Mouse (Mus musculus) lung, embryonic 14.5 days (tissue): ENCODE measurements around the gene Mcrip2. TPM values are rescaled to one million over a fixed set of nuclear protein-coding genes. Genes with fewer than 3 reads are reported as not detected.

ENCODE experiments used
- ATAC-seq: fragments of 200-750 bp; cut with Nextera tagmentation; 2 replicates; pipeline ENCODE4 v1.8.0; 2017; ENCODE audit warnings: mild to moderate bottlenecking, moderate TSS enrichment, moderate library complexity; ENCODE audit not compliant: insufficient read depth
- DNase-seq: peaks from one replicate; pipeline ENCODE4 v3.0.0-alpha.2; 2015
- H3K27ac ChIP-seq: fragments of 300-500 bp; sonication (generic); 2 replicates; pipeline ENCODE4 v1.5.1; 2014; ENCODE audit warnings: low read depth, mild to moderate bottlenecking, moderate library complexity
- H3K27me3 ChIP-seq: fragments of 300-500 bp; sonication (generic); 2 replicates; pipeline ENCODE4 v1.6.1; 2014; ENCODE audit warnings: low read length, control low read depth; ENCODE audit not compliant: insufficient read depth
- H3K36me3 ChIP-seq: fragments of 300-500 bp; sonication (generic); 2 replicates; pipeline ENCODE4 v1.6.1; 2014; ENCODE audit warnings: control low read depth; ENCODE audit not compliant: insufficient read depth
- H3K4me1 ChIP-seq: fragments of 300-500 bp; sonication (generic); 2 replicates; pipeline ENCODE4 v1.6.1; 2014; ENCODE audit warnings: antibody characterized with exemption, control low read depth; ENCODE audit not compliant: insufficient read depth
- H3K4me2 ChIP-seq: fragments of 300-500 bp; sonication (generic); 2 replicates; pipeline ENCODE4 v1.6.1; 2014; ENCODE audit warnings: mild to moderate bottlenecking
- H3K4me3 ChIP-seq: fragments of 300-500 bp; sonication (generic); 2 replicates; pipeline ENCODE4 v1.5.1; 2014; ENCODE audit warnings: low read depth, low read length
- H3K9ac ChIP-seq: fragments of 300-500 bp; sonication (generic); 2 replicates; pipeline ENCODE4 v1.6.1; 2014
- H3K9me3 ChIP-seq: fragments of 300-500 bp; sonication (generic); 2 replicates; pipeline ENCODE4 v1.6.1; 2016; ENCODE audit warnings: low read depth, low read length, control low read depth
- CTCF ChIP-seq: IDR thresholded peaks from 2 replicates; pipeline ENCODE4 v1.5.1; 2016; ENCODE audit warnings: antibody characterized with exemption, low read depth
- WGBS: fragments of 180-500 bp; shearing (Covaris S2); extraction: QIAGEN DNeasy Blood & Tissue Kit; methylation state at CpG from one replicate; pipeline ENCODE4 v1.1.7; 2014; 5-methylcytosine and 5-hydroxymethylcytosine counted together
- microRNA-seq: library from miRNA; unstranded; fragments of <30 nt; microRNA quantifications from one replicate; pipeline ENCODE4, GENCODE M21; 2016; ENCODE audit warnings: borderline number of aligned reads
- polyA plus RNA-seq: library from polyadenylated mRNA; unstranded; fragments of >200 nt; fragmentation: Nextera tagmentation; extraction: Ambion mirVana; gene quantifications from 2 replicates; pipeline ENCODE4 v1.2.1, GENCODE M21; 2014

Mcrip2 gene
- polyA plus RNA-seq, 1 experiment from 2014 or later: 17.9 TPM

DNA sequence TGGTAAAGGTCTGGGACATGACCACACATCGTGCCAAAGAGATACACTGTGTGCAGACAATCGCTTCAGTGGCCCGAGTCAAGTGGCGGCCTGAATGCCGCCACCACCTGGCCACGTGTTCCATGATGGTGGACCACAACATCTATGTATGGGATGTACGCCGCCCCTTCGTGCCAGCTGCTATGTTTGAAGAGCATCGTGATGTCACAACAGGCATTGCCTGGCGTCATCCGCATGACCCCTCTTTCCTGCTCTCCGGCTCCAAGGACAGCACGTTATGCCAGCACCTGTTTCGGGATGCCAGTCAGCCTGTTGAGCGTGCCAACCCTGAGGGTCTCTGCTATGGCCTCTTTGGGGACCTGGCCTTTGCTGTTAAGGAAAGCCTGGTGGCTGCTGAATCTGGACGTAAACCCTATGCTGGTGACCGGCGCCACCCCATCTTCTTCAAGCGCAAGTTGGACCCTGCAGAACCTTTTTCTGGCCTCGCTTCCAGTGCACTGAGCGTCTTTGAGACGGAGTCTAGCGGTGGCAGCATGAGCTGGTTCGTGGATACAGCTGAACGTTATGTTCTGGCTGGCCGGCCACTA is 42.5 kb downstream of the Mcrip2 start:
- Histone ChIP-seq H3K36me3 (peaks cover 47% of the 10 kb centered on the region), H3K4me2 (no peak overlapping the region), H3K9me3 (no peaks in the 10 kb centered on the region), H3K4me1 (peaks cover 25% of the 10 kb centered on the region), H3K4me3 (no peak overlapping the region), H3K27me3 (no peaks in the 10 kb centered on the region), H3K9ac (no peak overlapping the region), H3K27ac (no peak overlapping the region)
- WGBS: 92% methylated on average over 27 of the region's 27 CpGs
- DNase-seq (no peak), ATAC-seq (no peak)
- no peak for TF ChIP-seq CTCF

DNA sequence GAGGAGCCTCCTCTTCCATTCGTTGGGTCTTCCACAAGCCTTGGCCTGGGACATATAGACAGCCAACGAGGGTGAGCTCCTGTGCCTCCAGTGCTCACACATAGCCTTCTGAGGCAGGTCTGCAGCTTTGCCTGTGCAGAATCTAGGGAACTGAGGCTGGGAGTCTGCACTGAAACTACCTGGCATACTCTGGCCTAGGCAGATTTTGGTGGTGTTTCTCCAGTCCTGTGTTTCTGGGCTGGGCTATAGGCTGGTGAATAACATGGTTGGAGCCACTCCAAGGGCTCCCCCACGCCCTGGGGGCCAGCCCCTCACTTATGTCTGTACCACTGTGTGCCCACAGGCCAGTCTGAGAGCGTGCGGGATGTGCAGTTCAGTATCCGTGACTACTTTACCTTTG is 43.3 kb downstream of the Mcrip2 start:
- WGBS: 80% methylated on average over 6 of the region's 6 CpGs
- peaks cover 22% of the 10 kb centered on the region for H3K4me1 ChIP-seq
- no peak for TF ChIP-seq CTCF

DNA sequence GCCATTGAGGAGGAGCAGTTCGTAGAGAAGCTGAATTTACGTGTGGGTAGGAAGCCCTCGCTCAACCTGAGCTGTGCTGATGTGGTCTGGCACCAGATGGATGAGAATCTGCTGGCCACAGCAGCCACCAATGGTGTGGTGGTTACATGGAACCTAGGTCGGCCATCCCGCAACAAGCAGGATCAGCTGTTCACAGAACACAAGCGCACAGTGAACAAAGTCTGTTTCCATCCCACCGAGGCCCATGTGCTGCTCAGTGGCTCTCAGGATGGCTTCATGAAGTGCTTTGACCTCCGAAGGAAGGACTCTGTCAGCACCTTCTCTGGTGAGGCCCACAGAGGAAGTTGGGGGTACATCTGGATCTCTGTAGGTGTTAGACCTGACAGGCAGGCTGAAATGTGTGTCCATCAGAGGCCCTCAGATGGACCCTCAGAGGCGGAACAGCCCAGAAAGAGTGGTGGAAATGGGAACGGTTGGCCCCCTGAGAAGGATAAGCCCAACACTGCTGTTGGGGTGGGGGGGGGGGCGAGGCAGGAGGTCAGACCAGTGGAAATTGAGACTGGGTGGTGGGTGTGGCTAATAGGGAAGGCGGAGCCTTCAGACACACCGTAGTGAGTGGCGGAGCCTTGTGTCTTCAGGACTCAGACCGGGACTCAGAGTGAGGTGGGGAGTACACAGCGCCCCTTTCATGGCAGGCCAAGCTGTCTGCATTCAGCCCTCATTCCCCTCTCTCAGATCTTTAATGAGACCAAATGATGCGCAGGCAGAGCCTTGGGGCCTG is 44.0 kb downstream of the Mcrip2 start:
- peak overlapping the region; percentile 74 for H3K9ac ChIP-seq
- H3K27ac ChIP-seq: no peak overlapping the region
- peak overlapping the region; percentile 67 for H3K4me3 ChIP-seq
- WGBS: 67% methylated on average over 17 of the region's 17 CpGs
- no peaks in the 10 kb centered on the region for H3K9me3 ChIP-seq
- peaks cover 9% of the 10 kb centered on the region for H3K27me3 ChIP-seq
- no peak for DNase-seq
- ATAC-seq: no peak
- no peak for TF ChIP-seq CTCF
- H3K4me1 ChIP-seq: peaks cover 18% of the 10 kb centered on the region
- peak overlapping the region; percentile 98 for H3K4me2 ChIP-seq
- H3K36me3 ChIP-seq: peaks cover 32% of the 10 kb centered on the region

More for the DNA sequence above, 43.3 kb downstream of the Mcrip2 start:
- ATAC-seq (no peak), DNase-seq (no peak)
- H3K9me3 ChIP-seq: no peaks in the 10 kb centered on the region
- peak overlapping the region; percentile 98; the same call in 1 of the 2 replicates for H3K4me2 ChIP-seq
- no peak overlapping the region for H3K9ac ChIP-seq
- H3K27me3 ChIP-seq: peaks cover 2% of the 10 kb centered on the region
- H3K4me3 ChIP-seq: no peak overlapping the region
- H3K27ac ChIP-seq: no peak overlapping the region
- peaks cover 39% of the 10 kb centered on the region for H3K36me3 ChIP-seq

DNA sequence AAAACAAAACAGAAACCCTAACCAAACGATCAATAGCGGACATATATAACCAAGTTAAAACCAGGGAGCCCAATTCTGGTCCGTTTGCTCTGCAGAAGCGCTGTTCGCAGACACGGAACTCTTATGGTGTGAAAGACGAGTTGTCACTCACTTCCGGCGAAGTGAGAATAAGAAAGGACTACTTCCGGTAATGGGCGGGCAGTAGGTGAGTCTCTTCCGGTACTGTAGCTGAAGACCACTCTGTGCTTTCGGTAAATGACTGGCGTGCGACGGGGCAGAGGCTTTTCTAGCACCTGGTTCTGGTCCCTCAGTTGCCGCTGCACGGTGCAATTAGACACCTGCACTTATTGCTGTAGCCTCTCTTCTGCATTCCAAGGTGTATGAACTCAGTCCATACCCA is 45.1 kb downstream of the Mcrip2 start, which contains the start of gene Wdr24:
TSS of gene Wdr24 (plus strand) at position 176 of the 400 bp plus-strand sequence.
- no peaks in the 10 kb centered on the region for H3K9me3 ChIP-seq
- peaks cover 20% of the 10 kb centered on the region for H3K27me3 ChIP-seq
- under 1% methylated on average over 18 of the region's 18 CpGs for WGBS
- H3K4me1 ChIP-seq: peaks cover 16% of the 10 kb centered on the region
- H3K36me3 ChIP-seq: peaks cover 30% of the 10 kb centered on the region
- H3K4me2 ChIP-seq: peak within 1 kb of the TSS; percentile 98
- H3K4me3 ChIP-seq: peak within 1 kb of the TSS; percentile 67
- H3K9ac ChIP-seq: peak within 1 kb of the TSS; percentile 74
- DNase-seq (peak; percentile 96), ATAC-seq (peak; percentile 74)
- H3K27ac ChIP-seq: peak within 1 kb of the TSS; percentile 63
- TF ChIP-seq CTCF: no peak

DNA sequence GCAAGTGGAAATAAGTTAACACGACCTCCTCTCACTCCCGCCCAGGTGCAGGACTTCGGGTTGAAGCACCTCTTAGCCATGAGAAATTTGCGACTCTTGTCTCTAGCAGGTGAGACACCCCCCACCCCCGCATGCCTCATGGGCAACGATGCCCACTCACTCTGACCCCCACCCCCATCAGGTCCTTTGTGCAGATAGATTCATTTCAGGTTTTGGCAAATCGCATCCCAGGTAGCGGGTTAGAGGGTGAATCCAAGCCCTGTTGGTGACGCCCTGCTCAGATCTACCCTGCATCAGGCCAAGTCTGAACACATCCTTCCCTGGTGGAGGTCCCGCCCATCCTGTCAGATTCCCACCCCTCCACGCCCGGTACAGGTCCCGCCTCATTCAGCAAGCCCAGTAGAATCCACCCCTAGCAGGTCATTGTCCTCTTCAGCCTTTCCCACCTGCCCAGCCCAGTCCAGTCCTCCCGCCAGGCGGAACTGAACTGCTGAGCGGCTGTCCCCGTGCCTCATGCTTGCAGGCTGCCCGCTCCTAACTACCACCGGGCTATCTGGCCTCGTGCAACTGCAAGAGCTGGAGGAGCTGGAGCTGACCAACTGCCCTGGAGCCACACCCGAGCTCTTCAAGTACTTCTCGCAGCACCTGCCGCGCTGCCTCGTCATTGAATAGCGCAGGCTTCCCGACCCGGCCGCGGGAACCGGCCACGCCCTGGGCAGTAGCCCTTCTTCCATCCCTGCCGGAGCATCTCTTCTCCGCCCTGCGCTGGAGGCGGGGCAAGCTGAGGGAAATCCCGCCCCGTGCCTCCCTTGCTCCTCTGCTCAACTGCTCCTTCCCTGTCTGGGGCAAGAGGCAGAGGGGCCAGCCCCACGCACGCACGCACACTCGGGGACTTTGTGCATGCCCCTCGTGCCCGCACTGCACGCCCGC is 49.4 kb downstream of the Mcrip2 start:
- H3K4me2 ChIP-seq: peak overlapping the region; percentile 27; the same call in 1 of the 2 replicates
- peak overlapping the region; percentile 3; the same call in 1 of the 2 replicates for H3K9ac ChIP-seq
- H3K4me3 ChIP-seq: no peak overlapping the region; the same call in 1 of the 2 replicates
- DNase-seq: no peak
- H3K27me3 ChIP-seq: peaks cover 28% of the 10 kb centered on the region
- no peaks in the 10 kb centered on the region for H3K9me3 ChIP-seq
- H3K27ac ChIP-seq: no peak overlapping the region
- no peaks in the 10 kb centered on the region for H3K36me3 ChIP-seq
- no peak for TF ChIP-seq CTCF
- peaks cover 4% of the 10 kb centered on the region for H3K4me1 ChIP-seq
- ATAC-seq: no peak
- WGBS: 7% methylated on average over 46 of the region's 46 CpGs

DNA sequence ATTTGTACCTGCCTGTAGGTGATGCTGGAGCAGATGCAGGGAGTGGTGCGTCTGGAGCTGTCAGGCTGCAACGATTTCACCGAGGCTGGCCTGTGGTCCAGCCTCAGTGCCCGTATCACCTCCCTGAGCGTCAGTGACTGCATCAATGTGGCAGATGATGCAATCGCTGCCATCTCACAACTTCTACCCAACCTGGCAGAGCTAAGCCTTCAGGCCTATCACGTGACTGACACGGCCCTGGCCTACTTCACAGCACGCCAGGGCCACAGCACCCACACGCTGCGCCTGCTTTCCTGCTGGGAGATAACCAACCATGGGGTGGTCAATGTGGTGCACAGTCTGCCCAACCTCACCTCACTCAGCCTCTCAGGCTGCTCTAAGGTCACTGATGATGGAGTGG is 50.9 kb downstream of the Mcrip2 start:
- no peak overlapping the region for H3K4me3 ChIP-seq
- peaks cover 31% of the 10 kb centered on the region for H3K27me3 ChIP-seq
- H3K9me3 ChIP-seq: no peaks in the 10 kb centered on the region
- no peaks in the 10 kb centered on the region for H3K36me3 ChIP-seq
- no peak overlapping the region for H3K27ac ChIP-seq
- no peak for TF ChIP-seq CTCF
- DNase-seq (no peak), ATAC-seq (no peak)
- no peaks in the 10 kb centered on the region for H3K4me1 ChIP-seq
- no peak overlapping the region for H3K4me2 ChIP-seq
- no peak overlapping the region for H3K9ac ChIP-seq
- 73% methylated on average over 11 of the region's 11 CpGs for WGBS

Small RNA genes within 50 kb of the gene (microRNA-seq; reads per million reads assigned to microRNA genes)
- not detected for gene Mir3082

Other genes with a start within 250 kb of the Mcrip2 start
- 1.3 and 1.4 TPM in 2 replicates for gene Gng13, start 151.6 kb downstream of the Mcrip2 start, polyA plus RNA-seq
- gene Chtf18, start 141.3 kb downstream of the Mcrip2 start, polyA plus RNA-seq: 27.1 and 32.3 TPM in 2 replicates
- gene Rpusd1, start 141.1 kb downstream of the Mcrip2 start, polyA plus RNA-seq: 22.1 and 22.6 TPM in 2 replicates
- 0.24 and 0.31 TPM in 2 replicates for gene Mslnl, start 132.7 kb downstream of the Mcrip2 start, polyA plus RNA-seq
- gene Msln, start 114.4 kb downstream of the Mcrip2 start, polyA plus RNA-seq: 1.8 and 4.6 TPM in 2 replicates
- gene Narfl, start 95.0 kb downstream of the Mcrip2 start, polyA plus RNA-seq: 24.3 and 25.6 TPM in 2 replicates
- gene Haghl, start 83.1 kb downstream of the Mcrip2 start, polyA plus RNA-seq: 55.1 and 57.9 TPM in 2 replicates
- 0.12 TPM in 1 of 2 replicates, not detected in the other for gene Ccdc78, start 82.2 kb downstream of the Mcrip2 start, polyA plus RNA-seq
- gene Fam173a, start 75.9 kb downstream of the Mcrip2 start, polyA plus RNA-seq: 81.9 and 96.8 TPM in 2 replicates
- not detected in 2 replicates for gene AC134908.4, start 73.1 kb downstream of the Mcrip2 start, polyA plus RNA-seq
- gene Metrn, start 71.6 kb downstream of the Mcrip2 start, polyA plus RNA-seq: 10.4 and 12.7 TPM in 2 replicates
- gene Fbxl16, start 59.7 kb downstream of the Mcrip2 start, polyA plus RNA-seq: 0.97 and 1.3 TPM in 2 replicates
- 24.6 and 26.0 TPM in 2 replicates for gene Wdr24, start 45.1 kb downstream of the Mcrip2 start, polyA plus RNA-seq
- 39.5 and 40.6 TPM in 2 replicates for gene Jmjd8, start 39.9 kb downstream of the Mcrip2 start, polyA plus RNA-seq
- gene Stub1, start 35.4 kb downstream of the Mcrip2 start, polyA plus RNA-seq: 335 and 367 TPM in 2 replicates
- 1.8 and 2.0 TPM in 2 replicates for gene Rhbdl1, start 31.5 kb downstream of the Mcrip2 start, polyA plus RNA-seq
- 1.0 and 1.4 TPM in 2 replicates for gene Gm20683, start 27.0 kb downstream of the Mcrip2 start, polyA plus RNA-seq
- 10.8 and 11.0 TPM in 2 replicates for gene Rhot2, start 23.9 kb downstream of the Mcrip2 start, polyA plus RNA-seq
- 29.9 and 34.1 TPM in 2 replicates for gene Wdr90, start 7.3 kb downstream of the Mcrip2 start, polyA plus RNA-seq
- 44.6 and 45.7 TPM in 2 replicates for gene Mettl26, start 6.3 kb upstream of the Mcrip2 start, polyA plus RNA-seq
- gene Wfikkn1, start 12.1 kb upstream of the Mcrip2 start, polyA plus RNA-seq: 0.57 and 0.87 TPM in 2 replicates
- gene Rab40c, start 51.0 kb upstream of the Mcrip2 start, polyA plus RNA-seq: 15.3 and 15.4 TPM in 2 replicates
- 65.9 and 69.0 TPM in 2 replicates for gene Pigq, start 76.2 kb upstream of the Mcrip2 start, polyA plus RNA-seq
- gene Nhlrc4, start 76.2 kb upstream of the Mcrip2 start, polyA plus RNA-seq: not detected in 2 replicates
- gene A930017K11Rik, start 83.8 kb upstream of the Mcrip2 start, polyA plus RNA-seq: 0.16 and 0.26 TPM in 2 replicates
- 26.7 and 30.5 TPM in 2 replicates for gene Capn15, start 117.0 kb upstream of the Mcrip2 start, polyA plus RNA-seq
- gene Rab11fip3, start 200.8 kb upstream of the Mcrip2 start, polyA plus RNA-seq: 15.2 and 15.3 TPM in 2 replicates
- gene Decr2, start 221.6 kb upstream of the Mcrip2 start, polyA plus RNA-seq: 24.9 and 25.0 TPM in 2 replicates
- 94.8 and 96.4 TPM in 2 replicates for gene Nme4, start 226.8 kb upstream of the Mcrip2 start, polyA plus RNA-seq
- gene Tmem8, start 244.5 kb upstream of the Mcrip2 start, polyA plus RNA-seq: 1.3 and 1.7 TPM in 2 replicates